Mouse (Mus musculus): Measurements from ENCODE around the gene Dcaf11. TPM values are rescaled to one million over a fixed set of nuclear protein-coding genes. Genes with fewer than 3 reads are reported as not detected.
A peak's percentile ranks its signal among the peaks of the same experiment; 100 is the strongest.

The Dcaf11 gene
- polyA plus RNA-seq, 1 experiment from 2014 or later, result 65.9 TPM

- peak overlapping the region; percentile 90 for H3K27ac ChIP-seq (replicated peaks)
These were observed 19.0 kb downstream of the Dcaf11 start for GRCm38 (mm10) chr14:55578668-55579269.

GRCm38 (mm10) chr14:55579511-55580496 is 20.0 kb downstream of the Dcaf11 start:
- H3K9me3 ChIP-seq, result no peaks in the 10 kb centered on the region
- peaks cover 24% of the 10 kb centered on the region for H3K36me3 ChIP-seq (replicated peaks)
- WGBS, result 85% methylated on average over 23 of the region's 23 CpGs

More at GRCm38 (mm10) chr14:55578668-55579269, 19.0 kb downstream of the Dcaf11 start:
- 31% methylated on average over 6 of the region's 6 CpGs for WGBS
- Histone ChIP-seq H3K4me3 (peak overlapping the region; percentile 70), H3K27me3 (replicated peaks; ENCODE audit: low read depth, poor library complexity, severe bottlenecking) (peaks cover 1% of the 10 kb centered on the region), H3K4me1 (peaks cover 29% of the 10 kb centered on the region), H3K36me3 (replicated peaks) (peaks cover 24% of the 10 kb centered on the region), H3K9me3 (no peaks in the 10 kb centered on the region)
- DNase-seq (ENCODE audit: low spot score), result no peak

GRCm38 (mm10) chr14:55580731-55581130 is 20.9 kb downstream of the Dcaf11 start:
- Histone ChIP-seq H3K4me1 (peaks cover 39% of the 10 kb centered on the region), H3K4me3 (no peak overlapping the region), H3K9me3 (no peaks in the 10 kb centered on the region), H3K27me3 (replicated peaks; ENCODE audit: low read depth, poor library complexity, severe bottlenecking) (peaks cover 15% of the 10 kb centered on the region), H3K27ac (replicated peaks) (no peak overlapping the region), H3K36me3 (replicated peaks) (peaks cover 24% of the 10 kb centered on the region)
- DNase-seq (ENCODE audit: low spot score), result no peak
- WGBS, result 94% methylated on average over 16 of the region's 16 CpGs

More at GRCm38 (mm10) chr14:55579511-55580496, 20.0 kb downstream of the Dcaf11 start:
- no peak overlapping the region for H3K4me3 ChIP-seq
- no peak overlapping the region for H3K27ac ChIP-seq (replicated peaks)
- H3K27me3 ChIP-seq (replicated peaks; ENCODE audit: low read depth, poor library complexity, severe bottlenecking), result peaks cover 11% of the 10 kb centered on the region
- no peak for DNase-seq (ENCODE audit: low spot score)
- H3K4me1 ChIP-seq, result peaks cover 36% of the 10 kb centered on the region

- 79% methylated on average over 9 of the region's 9 CpGs for WGBS
- Histone ChIP-seq H3K36me3 (replicated peaks) (peaks cover 28% of the 10 kb centered on the region), H3K27me3 (replicated peaks; ENCODE audit: low read depth, poor library complexity, severe bottlenecking) (peaks cover 15% of the 10 kb centered on the region), H3K9me3 (no peaks in the 10 kb centered on the region), H3K27ac (replicated peaks) (no peak overlapping the region), H3K4me3 (no peak overlapping the region), H3K4me1 (peaks cover 32% of the 10 kb centered on the region)
- no peak for DNase-seq (ENCODE audit: low spot score)
These were observed 22.3 kb downstream of the Dcaf11 start for GRCm38 (mm10) chr14:55581981-55582681.

- Histone ChIP-seq H3K4me3 (peak overlapping the region; percentile 71), H3K36me3 (replicated peaks) (peaks cover 48% of the 10 kb centered on the region), H3K27ac (replicated peaks) (no peak overlapping the region; the same call in 1 of the 2 replicates), H3K9me3 (no peaks in the 10 kb centered on the region), H3K27me3 (replicated peaks; ENCODE audit: low read depth, poor library complexity, severe bottlenecking) (peaks cover 15% of the 10 kb centered on the region), H3K4me1 (peaks cover 18% of the 10 kb centered on the region)
- WGBS, result 36% methylated on average over 5 of the region's 5 CpGs
- DNase-seq (ENCODE audit: low spot score), result no peak
These were observed 24.5 kb downstream of the Dcaf11 start for GRCm38 (mm10) chr14:55584303-55584701.

- H3K27ac ChIP-seq (replicated peaks), result peak within 1 kb of the TSS; percentile 65; the same call in 1 of the 2 replicates
- peaks cover 48% of the 10 kb centered on the region for H3K36me3 ChIP-seq (replicated peaks)
- peaks cover 15% of the 10 kb centered on the region for H3K27me3 ChIP-seq (replicated peaks; ENCODE audit: low read depth, poor library complexity, severe bottlenecking)
- WGBS, result 2% methylated on average over 43 of the region's 43 CpGs
- H3K4me3 ChIP-seq, result peak within 1 kb of the TSS; percentile 71
- DNase-seq (ENCODE audit: low spot score), result peak; percentile 74
- no peaks in the 10 kb centered on the region for H3K9me3 ChIP-seq
- peaks cover 17% of the 10 kb centered on the region for H3K4me1 ChIP-seq
These were observed 25.1 kb downstream of the Dcaf11 start, which contains the start of gene Emc9 for GRCm38 (mm10) chr14:55584702-55585565. TSS of gene Emc9 (minus strand) at chr14:55585302.

- H3K27ac ChIP-seq (replicated peaks), result no peak overlapping the region
These were observed 25.8 kb downstream of the Dcaf11 start for GRCm38 (mm10) chr14:55585566-55585960.

GRCm38 (mm10) chr14:55586149-55586548 is 26.3 kb downstream of the Dcaf11 start:
- 85% methylated on average over 2 of the region's 2 CpGs for WGBS
- no peak for DNase-seq (ENCODE audit: low spot score)

More at GRCm38 (mm10) chr14:55585566-55585960, 25.8 kb downstream of the Dcaf11 start:
- no peaks in the 10 kb centered on the region for H3K9me3 ChIP-seq
- peaks cover 24% of the 10 kb centered on the region for H3K4me1 ChIP-seq
- DNase-seq (ENCODE audit: low spot score), result no peak
- 65% methylated on average over 6 of the region's 6 CpGs for WGBS
- H3K36me3 ChIP-seq (replicated peaks), result peaks cover 41% of the 10 kb centered on the region
- H3K4me3 ChIP-seq, result peak overlapping the region; percentile 71
- H3K27me3 ChIP-seq (replicated peaks; ENCODE audit: low read depth, poor library complexity, severe bottlenecking), result peaks cover 15% of the 10 kb centered on the region

GRCm38 (mm10) chr14:55589271-55589670 is 29.5 kb downstream of the Dcaf11 start:
- peaks cover 39% of the 10 kb centered on the region for H3K36me3 ChIP-seq (replicated peaks)
- WGBS, result 90% methylated on average over 5 of the region's 5 CpGs
- H3K9me3 ChIP-seq, result no peaks in the 10 kb centered on the region
- no peak overlapping the region for H3K4me3 ChIP-seq
- H3K27ac ChIP-seq (replicated peaks), result no peak overlapping the region
- no peak for DNase-seq (ENCODE audit: low spot score)
- H3K27me3 ChIP-seq (replicated peaks; ENCODE audit: low read depth, poor library complexity, severe bottlenecking), result peaks cover 9% of the 10 kb centered on the region
- peaks cover 42% of the 10 kb centered on the region for H3K4me1 ChIP-seq

More at GRCm38 (mm10) chr14:55586149-55586548, 26.3 kb downstream of the Dcaf11 start:
- no peaks in the 10 kb centered on the region for H3K9me3 ChIP-seq
- H3K36me3 ChIP-seq (replicated peaks), result peaks cover 36% of the 10 kb centered on the region
- no peak overlapping the region for H3K4me3 ChIP-seq
- H3K4me1 ChIP-seq, result peaks cover 24% of the 10 kb centered on the region
- H3K27me3 ChIP-seq (replicated peaks; ENCODE audit: low read depth, poor library complexity, severe bottlenecking), result peaks cover 15% of the 10 kb centered on the region
- H3K27ac ChIP-seq (replicated peaks), result no peak overlapping the region

GRCm38 (mm10) chr14:55589771-55590448 is 30.1 kb downstream of the Dcaf11 start:
- Histone ChIP-seq H3K27me3 (replicated peaks; ENCODE audit: low read depth, poor library complexity, severe bottlenecking) (peaks cover 2% of the 10 kb centered on the region; the same call in 1 of the 2 replicates), H3K9me3 (no peaks in the 10 kb centered on the region), H3K27ac (replicated peaks) (peak overlapping the region; percentile 92; the same call in 1 of the 2 replicates), H3K36me3 (replicated peaks) (peaks cover 45% of the 10 kb centered on the region), H3K4me1 (peaks cover 36% of the 10 kb centered on the region), H3K4me3 (peak overlapping the region; percentile 70)
- DNase-seq (ENCODE audit: low spot score), result no peak
- WGBS, result 90% methylated on average over 11 of the region's 11 CpGs

Measured in embryonic facial prominence, embryonic 10.5 days (tissue).